Mouse (Mus musculus): ENCODE results near the gene Atrnl1. TPM values are rescaled to one million over a fixed set of nuclear protein-coding genes. Genes with fewer than 3 reads are reported as not detected.
"Not testable (repeated sequence)": the region's sequence is repeated elsewhere in the genome, so short reads cannot be mapped to it uniquely, and the experiment has no call there.

The Atrnl1 gene
- polyA plus RNA-seq, 1 experiment from 2014 or later = 0.55 TPM

- Histone ChIP-seq H3K4me1 (replicated peaks) (no peaks in the 10 kb centered on the region), H3K27me3 (no peaks in the 10 kb centered on the region), H3K9me3 (replicated peaks) (0 out of 2 replicates have a peak, but pooled peaks cover 6% of the 10 kb centered on the region), H3K4me2 (no peak overlapping the region), H3K9ac (no peak overlapping the region), H3K27ac (replicated peaks) (no peak overlapping the region), H3K4me3 (replicated peaks) (no peak overlapping the region), H3K36me3 (replicated peaks) (0 out of 2 replicates have a peak, but pooled peaks cover 7% of the 10 kb centered on the region)
- ATAC-seq (ENCODE audit: insufficient read depth) = no peak
- WGBS (ENCODE audit: insufficient replicate concordance) = 82% methylated on average over 4 of the region's 4 CpGs
Measured at GRCm38 (mm10) chr19:57648944-57649271, 38.1 kb downstream of the Atrnl1 start.

GRCm38 (mm10) chr19:57655083-57655482, 44.2 kb downstream of the Atrnl1 start:
- H3K9ac ChIP-seq = no peak overlapping the region
- 0 out of 2 replicates have a peak, but pooled peaks cover 4% of the 10 kb centered on the region for H3K4me1 ChIP-seq (replicated peaks)
- no peak overlapping the region for H3K4me2 ChIP-seq
- no peak overlapping the region for H3K27ac ChIP-seq (replicated peaks)
- 0 out of 2 replicates have a peak, but pooled peaks cover 6% of the 10 kb centered on the region for H3K36me3 ChIP-seq (replicated peaks)
- 56% methylated on average over 2 of the region's 2 CpGs for WGBS (ENCODE audit: insufficient replicate concordance)
- no peak for ATAC-seq (ENCODE audit: insufficient read depth)
- no peak overlapping the region for H3K4me3 ChIP-seq (replicated peaks)
- H3K9me3 ChIP-seq (replicated peaks) = no peaks in the 10 kb centered on the region
- H3K27me3 ChIP-seq = no peaks in the 10 kb centered on the region

DNA sequence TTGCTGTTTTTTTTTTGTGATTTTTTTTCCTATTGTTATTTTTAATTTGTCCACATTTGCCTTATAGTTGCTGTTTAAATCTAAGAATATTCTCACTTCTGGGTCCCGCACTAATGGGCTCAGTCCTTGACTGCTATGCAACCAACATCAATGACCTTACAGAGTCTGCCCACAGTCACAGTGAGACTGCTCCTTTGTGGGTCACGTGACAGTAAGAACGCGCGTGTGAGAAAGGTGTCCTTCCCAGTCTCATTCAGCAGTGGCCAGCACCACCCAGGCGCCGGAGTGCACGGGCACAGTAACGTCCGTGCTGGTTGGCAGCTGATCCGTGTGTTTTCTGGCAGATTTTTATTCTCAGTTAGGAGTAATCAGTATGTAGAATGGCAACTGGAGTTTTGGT, 44.7 kb downstream of the Atrnl1 start:
- 78% methylated on average over 11 of the region's 11 CpGs for WGBS (ENCODE audit: insufficient replicate concordance)

GRCm38 (mm10) chr19:57657426-57658087, 46.7 kb downstream of the Atrnl1 start:
- Histone ChIP-seq H3K27ac (replicated peaks) (no peak overlapping the region), H3K4me3 (replicated peaks) (no peak overlapping the region), H3K4me1 (replicated peaks) (0 out of 2 replicates have a peak, but pooled peaks cover 4% of the 10 kb centered on the region), H3K27me3 (no peaks in the 10 kb centered on the region), H3K9ac (no peak overlapping the region), H3K9me3 (replicated peaks) (no peaks in the 10 kb centered on the region), H3K36me3 (replicated peaks) (0 out of 2 replicates have a peak, but pooled peaks cover 6% of the 10 kb centered on the region), H3K4me2 (no peak overlapping the region)
- WGBS (ENCODE audit: insufficient replicate concordance) = 65% methylated on average over 12 of the region's 12 CpGs
- ATAC-seq (ENCODE audit: insufficient read depth) = no peak

More for the DNA sequence above, 44.7 kb downstream of the Atrnl1 start:
- Histone ChIP-seq H3K9me3 (replicated peaks) (no peaks in the 10 kb centered on the region), H3K9ac (no peak overlapping the region), H3K4me2 (no peak overlapping the region), H3K36me3 (replicated peaks) (0 out of 2 replicates have a peak, but pooled peaks cover 6% of the 10 kb centered on the region), H3K4me1 (replicated peaks) (0 out of 2 replicates have a peak, but pooled peaks cover 4% of the 10 kb centered on the region), H3K27me3 (no peaks in the 10 kb centered on the region), H3K27ac (replicated peaks) (no peak overlapping the region), H3K4me3 (replicated peaks) (no peak overlapping the region)
- no peak for ATAC-seq (ENCODE audit: insufficient read depth)

DNA sequence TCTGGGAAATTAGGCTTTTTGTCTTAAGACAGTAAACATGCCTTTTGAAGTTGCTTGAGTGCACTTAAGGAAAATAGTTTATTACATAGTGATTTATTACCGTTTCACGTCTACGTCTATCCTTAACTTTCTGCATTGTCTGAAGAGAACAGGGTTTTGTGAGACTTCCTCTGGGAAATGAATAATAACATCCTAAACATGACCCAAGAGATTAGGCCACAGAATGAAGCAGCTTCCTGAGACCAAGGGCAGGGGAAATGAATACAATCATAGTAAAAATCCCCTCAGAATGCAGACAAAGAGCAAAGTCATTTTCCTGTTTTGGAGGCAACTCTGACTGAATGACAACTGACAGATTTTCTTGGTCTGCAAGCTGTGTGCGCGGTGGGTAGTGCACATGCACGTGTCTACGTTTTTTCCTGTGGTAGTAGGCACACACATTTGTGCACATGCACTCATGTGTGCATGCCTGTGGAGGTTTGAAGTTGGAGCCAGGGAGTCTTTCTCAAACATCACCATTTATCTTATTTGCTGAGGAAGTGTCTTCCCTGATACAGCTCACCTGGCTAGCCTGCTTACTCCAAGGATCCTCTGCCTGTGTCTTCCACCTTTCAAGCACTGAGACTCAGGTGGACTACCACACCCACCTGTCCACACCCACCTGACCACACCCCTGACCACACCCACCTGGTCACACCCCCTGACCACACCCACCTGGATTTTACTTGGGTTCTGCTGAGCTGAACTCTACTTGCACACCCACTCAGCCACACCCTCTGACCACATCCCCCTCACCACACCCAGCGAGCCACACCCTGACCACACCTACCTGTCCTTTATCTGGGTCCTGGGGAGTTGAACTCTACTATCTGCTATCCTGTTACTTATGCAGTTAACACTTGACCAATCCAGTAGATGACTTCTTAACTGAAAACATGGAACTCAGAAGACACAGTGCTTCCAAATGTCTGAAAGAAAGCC, 47.6 kb downstream of the Atrnl1 start:
- Histone ChIP-seq H3K4me2 (no peak overlapping the region), H3K27me3 (no peaks in the 10 kb centered on the region), H3K27ac (replicated peaks) (no peak overlapping the region), H3K9me3 (replicated peaks) (no peaks in the 10 kb centered on the region), H3K9ac (no peak overlapping the region), H3K4me1 (replicated peaks) (0 out of 2 replicates have a peak, but pooled peaks cover 4% of the 10 kb centered on the region), H3K4me3 (replicated peaks) (no peak overlapping the region), H3K36me3 (replicated peaks) (0 out of 2 replicates have a peak, but pooled peaks cover 6% of the 10 kb centered on the region)
- 41% methylated on average over 8 of the region's 8 CpGs for WGBS (ENCODE audit: insufficient replicate concordance)
- ATAC-seq (ENCODE audit: insufficient read depth) = no peak; the same call in 1 of the 2 replicates

- H3K27ac ChIP-seq (replicated peaks) = no peak overlapping the region
- no peaks in the 10 kb centered on the region for H3K27me3 ChIP-seq
- no peak overlapping the region for H3K4me2 ChIP-seq
- H3K4me1 ChIP-seq (replicated peaks) = no peaks in the 10 kb centered on the region
- 79% methylated on average over 9 of the region's 9 CpGs for WGBS (ENCODE audit: insufficient replicate concordance)
- H3K36me3 ChIP-seq (replicated peaks) = 0 out of 2 replicates have a peak, but pooled peaks cover 2% of the 10 kb centered on the region
- no peak overlapping the region for H3K9ac ChIP-seq
- no peaks in the 10 kb centered on the region for H3K9me3 ChIP-seq (replicated peaks)
- ATAC-seq (ENCODE audit: insufficient read depth) = no peak
- no peak overlapping the region for H3K4me3 ChIP-seq (replicated peaks)
Measured at GRCm38 (mm10) chr19:57667011-57667410, 56.2 kb downstream of the Atrnl1 start.

- no peaks in the 10 kb centered on the region for H3K4me1 ChIP-seq (replicated peaks)
- no peak overlapping the region for H3K4me2 ChIP-seq
- ATAC-seq (ENCODE audit: insufficient read depth) = no peak
- H3K9me3 ChIP-seq (replicated peaks) = no peaks in the 10 kb centered on the region
- H3K4me3 ChIP-seq (replicated peaks) = no peak overlapping the region
- H3K27ac ChIP-seq (replicated peaks) = no peak overlapping the region
- WGBS (ENCODE audit: insufficient replicate concordance) = 79% methylated on average over 10 of the region's 10 CpGs
- H3K9ac ChIP-seq = no peak overlapping the region
- H3K27me3 ChIP-seq = no peaks in the 10 kb centered on the region
- H3K36me3 ChIP-seq (replicated peaks) = 0 out of 2 replicates have a peak, but pooled peaks cover 2% of the 10 kb centered on the region
Measured at GRCm38 (mm10) chr19:57667946-57668345, 57.1 kb downstream of the Atrnl1 start.

DNA sequence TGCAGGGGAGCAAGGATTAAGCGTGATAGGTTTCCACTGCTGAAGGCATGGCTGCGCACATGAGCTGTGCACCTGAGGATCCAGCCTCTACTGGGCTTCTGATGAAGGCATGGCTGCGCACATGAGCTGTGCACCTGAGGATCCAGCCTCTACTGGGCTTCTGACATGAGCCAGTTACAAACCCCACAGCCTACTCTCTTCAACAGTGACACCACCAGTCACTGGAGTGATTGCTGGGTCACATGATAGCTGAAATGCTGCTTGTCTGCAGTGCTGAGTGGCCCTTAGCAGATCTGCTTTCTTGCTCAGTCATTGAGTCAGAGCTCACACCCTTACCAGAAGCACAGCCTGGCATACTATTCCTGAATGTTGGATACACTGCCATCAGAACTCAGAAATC, 68.6 kb downstream of the Atrnl1 start:
- Histone ChIP-seq H3K4me1 (replicated peaks) (no peaks in the 10 kb centered on the region), H3K4me2 (no peak overlapping the region), H3K27ac (replicated peaks) (no peak overlapping the region), H3K4me3 (replicated peaks) (no peak overlapping the region), H3K9me3 (replicated peaks) (no peaks in the 10 kb centered on the region), H3K9ac (no peak overlapping the region), H3K36me3 (replicated peaks) (no peaks in the 10 kb centered on the region), H3K27me3 (no peaks in the 10 kb centered on the region)
- ATAC-seq (ENCODE audit: insufficient read depth) = no peak
- WGBS (ENCODE audit: insufficient replicate concordance) = 84% methylated on average over 3 of the region's 3 CpGs

DNA sequence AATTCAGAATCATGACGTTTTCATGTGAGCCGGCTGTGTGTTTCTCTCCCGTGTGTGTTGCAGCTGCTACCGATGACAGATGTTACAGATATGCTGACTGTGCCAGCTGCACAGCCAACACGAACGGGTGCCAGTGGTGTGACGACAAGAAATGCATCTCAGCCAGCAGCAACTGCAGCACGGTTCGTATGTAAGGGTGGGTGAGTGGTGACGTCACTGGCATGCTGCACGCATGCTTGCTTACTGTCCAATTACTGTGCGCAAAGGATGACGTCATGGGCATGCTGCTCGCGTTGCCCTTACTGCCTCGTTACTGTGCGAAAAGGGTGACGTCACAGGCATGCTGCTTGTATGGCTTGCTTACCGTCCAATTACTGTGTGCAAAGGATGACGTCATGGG, 75.8 kb downstream of the Atrnl1 start:
- H3K4me2 ChIP-seq = no peak overlapping the region
- no peaks in the 10 kb centered on the region for H3K27me3 ChIP-seq
- WGBS (ENCODE audit: insufficient replicate concordance) = 80% methylated on average over 20 of the region's 20 CpGs
- H3K4me1 ChIP-seq (replicated peaks) = no peaks in the 10 kb centered on the region
- no peak overlapping the region for H3K27ac ChIP-seq (replicated peaks)
- no peak overlapping the region for H3K4me3 ChIP-seq (replicated peaks)
- H3K9me3 ChIP-seq (replicated peaks) = no peaks in the 10 kb centered on the region
- no peak overlapping the region for H3K9ac ChIP-seq
- no peak for ATAC-seq (ENCODE audit: insufficient read depth)
- 0 out of 2 replicates have a peak, but pooled peaks cover 4% of the 10 kb centered on the region for H3K36me3 ChIP-seq (replicated peaks)

GRCm38 (mm10) chr19:57692566-57692965, 81.7 kb downstream of the Atrnl1 start:
- H3K27ac ChIP-seq (replicated peaks) = no peak overlapping the region
- no peaks in the 10 kb centered on the region for H3K27me3 ChIP-seq
- H3K4me1 ChIP-seq (replicated peaks) = no peaks in the 10 kb centered on the region
- H3K9me3 ChIP-seq (replicated peaks) = no peaks in the 10 kb centered on the region
- no peaks in the 10 kb centered on the region for H3K36me3 ChIP-seq (replicated peaks)
- WGBS (ENCODE audit: insufficient replicate concordance) = 77% methylated on average over 3 of the region's 3 CpGs
- H3K4me2 ChIP-seq = no peak overlapping the region
- no peak overlapping the region for H3K4me3 ChIP-seq (replicated peaks)
- ATAC-seq (ENCODE audit: insufficient read depth) = no peak
- H3K9ac ChIP-seq = no peak overlapping the region

DNA sequence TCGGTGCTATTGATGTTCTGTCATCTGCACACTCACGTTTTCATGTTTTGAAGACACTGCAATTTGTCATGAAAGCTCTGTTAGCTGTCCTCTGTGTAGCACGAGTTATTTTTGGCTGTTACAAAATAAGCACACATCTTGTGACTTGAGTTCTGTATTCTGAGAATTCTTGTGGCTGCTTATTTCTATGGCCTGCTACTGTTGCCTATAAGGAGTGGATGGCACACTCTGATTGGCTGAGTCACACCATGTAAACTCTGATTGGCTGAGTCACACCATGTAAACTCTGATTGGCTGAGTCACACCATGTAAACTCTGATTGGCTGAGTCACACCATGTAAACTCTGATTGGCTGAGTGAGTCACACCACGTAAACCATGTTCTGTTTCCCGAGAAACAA, 85.9 kb downstream of the Atrnl1 start:
- not testable (repeated sequence) for H3K36me3 ChIP-seq (replicated peaks); H3K4me3 ChIP-seq (replicated peaks); H3K27ac ChIP-seq (replicated peaks); H3K9ac ChIP-seq; H3K9me3 ChIP-seq (replicated peaks); ATAC-seq (ENCODE audit: insufficient read depth); H3K4me1 ChIP-seq (replicated peaks); H3K4me2 ChIP-seq; H3K27me3 ChIP-seq
- 72% methylated on average over 5 of the region's 5 CpGs for WGBS (ENCODE audit: insufficient replicate concordance)
